Mouse (Mus musculus): Measurements from ENCODE around the gene Hacd1.

Gene Hacd1

DNA sequence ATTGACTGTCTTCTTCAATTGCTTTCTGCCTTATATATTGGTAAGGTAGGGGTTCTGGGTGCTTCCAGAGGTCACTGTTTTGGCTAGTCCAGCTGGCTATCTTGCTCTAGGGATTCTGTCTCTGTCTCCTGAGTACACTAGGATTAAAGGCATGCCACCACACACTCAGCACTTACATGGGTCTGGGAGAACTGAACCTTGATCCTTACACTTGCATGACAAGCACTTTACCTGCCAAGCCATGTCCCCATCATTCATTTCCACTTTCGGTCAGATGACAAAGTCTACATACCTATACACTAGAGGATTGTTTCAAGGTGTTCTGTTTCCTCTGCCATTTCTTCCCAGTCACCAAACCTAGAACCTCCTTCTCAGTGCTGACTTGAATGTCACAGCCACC lies 50.8 kb downstream of the Hacd1 start:
- DNase-seq (ENCODE audit: low spot score in 2 of 2) = no peak

DNA sequence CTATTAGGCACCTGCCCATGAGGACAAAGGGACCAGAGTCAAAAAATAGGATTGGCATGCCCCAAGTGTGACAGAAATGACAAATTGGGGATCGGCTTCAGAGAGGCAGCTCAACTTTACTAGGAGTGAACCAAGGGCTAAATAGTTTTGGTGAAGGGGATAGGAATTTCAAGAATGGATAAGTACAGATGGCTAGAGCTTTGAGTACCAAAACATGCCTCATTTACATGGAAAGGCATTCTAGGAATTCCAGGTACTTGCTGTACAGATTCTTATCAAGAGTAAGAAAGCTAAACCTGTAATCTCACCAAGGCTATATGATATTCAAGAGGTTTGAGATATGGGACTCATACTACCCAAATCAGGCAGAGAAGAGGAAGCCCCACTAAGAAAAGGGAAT lies 95.8 kb downstream of the Hacd1 start:
- no peak for DNase-seq (ENCODE audit: low spot score in 2 of 2)

DNA sequence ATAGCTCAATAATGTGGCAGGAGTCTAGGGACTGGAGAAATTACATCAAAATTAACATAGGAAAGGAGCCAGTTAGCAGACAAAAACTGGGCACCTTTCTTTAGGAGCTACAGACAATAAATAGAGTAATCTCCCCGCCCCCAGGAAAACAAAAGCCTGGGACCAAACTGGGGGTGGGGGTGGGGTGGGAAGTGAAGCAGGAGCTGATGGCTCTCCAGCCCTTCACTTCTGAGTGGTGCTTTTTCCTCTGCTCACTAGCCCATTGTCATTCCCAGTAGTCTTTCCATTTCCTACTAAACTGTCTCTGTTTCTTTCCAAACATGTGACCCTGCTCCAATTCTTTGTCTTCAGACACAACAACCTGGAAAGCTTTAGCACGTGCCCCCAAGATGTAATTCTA lies 99.5 kb downstream of the Hacd1 start:
- no peak for DNase-seq (ENCODE audit: low spot score in 2 of 2)

DNA sequence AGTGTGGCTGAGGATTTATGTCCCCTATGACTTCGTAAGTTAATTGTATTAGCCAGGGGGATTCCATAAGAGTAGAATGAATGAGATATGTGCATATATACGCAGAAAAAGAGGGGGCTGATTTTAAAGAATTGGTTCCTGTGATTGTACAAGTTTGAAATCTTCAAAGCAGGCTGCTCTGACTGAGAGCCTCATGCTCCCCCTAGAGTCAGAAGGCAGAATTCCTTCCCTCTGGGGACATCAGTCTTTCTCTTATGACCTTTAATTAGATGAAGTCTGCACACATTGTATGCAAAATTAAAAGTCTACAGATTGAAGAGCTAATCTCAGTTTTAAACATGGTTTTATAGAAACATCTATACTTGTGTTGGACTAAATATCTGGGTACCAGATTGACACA lies 117.8 kb downstream of the Hacd1 start:
- peak in 1 of 2 experiments; percentile 3 for DNase-seq (ENCODE audit: low spot score in 2 of 2)

DNA sequence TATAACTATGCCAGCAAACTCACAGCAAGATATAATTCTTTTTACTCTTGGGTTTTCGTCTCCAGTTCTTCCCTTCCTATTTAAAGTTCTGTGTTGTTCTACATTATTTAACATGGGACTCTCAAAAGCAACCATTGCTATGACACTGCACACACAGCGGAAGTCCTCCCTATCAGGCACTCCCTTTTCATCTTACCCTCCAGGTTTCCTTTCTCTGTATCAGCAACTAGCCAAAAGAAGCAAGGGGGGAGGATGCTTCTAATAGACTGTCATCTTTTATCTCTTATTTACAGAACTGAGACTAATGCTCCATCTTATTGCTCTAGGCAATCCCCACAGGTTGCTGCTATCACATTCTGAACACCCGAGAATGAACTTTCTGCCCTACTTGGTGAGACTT lies 120.6 kb downstream of the Hacd1 start:
- DNase-seq (ENCODE audit: low spot score in 2 of 2) = no peak

DNA sequence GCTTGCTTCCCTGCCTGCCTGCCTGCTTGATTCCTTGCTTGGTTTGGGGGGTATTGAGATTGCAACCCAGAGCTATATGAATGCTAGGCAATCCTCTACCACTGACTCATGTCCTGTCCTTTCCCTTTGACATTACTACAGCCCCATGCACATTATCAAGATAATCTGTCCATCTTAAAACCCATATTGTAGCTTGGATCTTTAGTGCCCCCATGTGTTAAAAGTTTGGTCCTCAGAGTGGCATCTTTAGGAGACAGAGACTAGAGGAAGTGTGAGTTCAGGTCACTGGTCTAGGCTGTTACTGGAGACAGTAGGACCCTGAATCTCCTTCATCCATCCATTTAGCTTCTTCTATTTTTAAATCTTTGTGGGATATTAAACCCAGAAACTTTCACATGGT lies 123.7 kb downstream of the Hacd1 start:
- no peak for DNase-seq (ENCODE audit: low spot score in 2 of 2)

DNA sequence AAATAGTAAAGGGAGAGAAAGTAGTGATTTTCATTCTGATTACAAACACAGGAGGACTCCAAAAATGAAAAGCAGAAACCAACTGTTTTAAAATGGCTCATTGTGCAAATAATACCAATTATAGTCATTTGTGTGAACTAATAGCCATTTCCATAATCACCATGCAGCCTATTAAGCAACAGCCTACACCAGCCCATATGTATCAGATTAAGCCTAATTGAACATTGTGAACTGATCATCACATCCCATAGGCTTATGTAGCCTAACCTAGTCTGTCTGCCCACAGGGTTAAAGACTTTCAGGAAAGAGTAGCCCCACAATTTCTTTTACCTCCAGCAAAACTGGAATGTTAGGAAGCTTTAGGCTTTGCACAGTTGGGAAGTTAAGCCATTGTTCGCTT lies 125.2 kb downstream of the Hacd1 start:
- no peak for DNase-seq (ENCODE audit: low spot score in 2 of 2)

DNA sequence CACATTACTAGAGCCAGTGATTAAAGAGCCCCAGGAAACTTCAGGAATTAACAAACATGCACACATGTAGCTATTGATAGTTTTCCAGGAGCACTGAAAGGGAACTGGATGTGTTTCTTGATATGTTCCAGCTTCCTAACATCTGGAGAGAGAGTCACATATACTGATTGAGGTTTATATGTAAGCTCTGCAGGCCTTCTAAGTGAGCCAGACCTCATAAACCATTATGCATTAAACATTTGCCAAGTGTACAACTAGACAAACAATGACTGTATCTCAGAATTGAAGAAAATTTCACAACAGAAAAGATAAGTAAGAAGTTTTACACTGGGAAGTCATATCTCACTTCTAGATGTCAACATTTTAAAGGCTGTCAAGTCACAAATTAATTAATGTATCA lies 167.4 kb downstream of the Hacd1 start:
- no peak for DNase-seq (ENCODE audit: low spot score in 2 of 2)

DNA sequence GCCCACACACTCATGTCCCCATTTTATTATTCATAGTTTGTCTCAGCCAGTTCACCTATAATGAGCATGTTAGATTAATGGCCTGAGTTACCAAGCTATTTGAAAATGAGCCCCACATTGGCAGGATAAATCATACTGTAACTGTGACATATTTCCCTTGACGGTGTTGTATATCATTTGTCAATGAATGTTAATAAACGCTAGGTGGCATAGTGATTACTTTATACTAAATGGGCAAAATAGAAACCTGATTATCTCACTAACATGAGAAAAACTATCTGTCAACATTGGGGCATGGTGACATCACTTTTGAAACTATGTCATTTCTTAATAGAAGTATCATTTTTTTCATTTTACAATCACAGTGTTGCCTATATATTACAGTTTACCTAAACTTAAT lies 198.5 kb downstream of the Hacd1 start:
- no peak for DNase-seq (ENCODE audit: low spot score in 2 of 2)

DNA sequence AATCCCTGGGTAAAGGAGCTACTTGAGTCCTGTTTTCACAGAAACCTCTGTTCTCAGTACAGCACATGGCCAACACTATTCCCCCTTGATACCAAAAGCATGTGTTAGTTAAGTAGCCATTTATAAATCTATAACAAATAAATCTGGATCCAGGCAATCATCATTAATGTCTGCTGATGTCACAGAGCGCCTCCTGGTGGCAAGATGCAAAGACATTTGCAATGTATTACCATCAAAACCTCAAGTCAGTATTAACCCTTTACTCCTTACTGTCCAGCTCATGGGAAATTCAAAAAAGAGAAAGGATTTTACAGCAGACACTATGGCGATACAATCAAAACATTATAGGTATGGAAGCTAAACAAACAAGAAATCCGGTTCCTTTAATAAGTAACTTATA lies 200.4 kb downstream of the Hacd1 start:
- no peak for DNase-seq (ENCODE audit: low spot score in 2 of 2)

DNA sequence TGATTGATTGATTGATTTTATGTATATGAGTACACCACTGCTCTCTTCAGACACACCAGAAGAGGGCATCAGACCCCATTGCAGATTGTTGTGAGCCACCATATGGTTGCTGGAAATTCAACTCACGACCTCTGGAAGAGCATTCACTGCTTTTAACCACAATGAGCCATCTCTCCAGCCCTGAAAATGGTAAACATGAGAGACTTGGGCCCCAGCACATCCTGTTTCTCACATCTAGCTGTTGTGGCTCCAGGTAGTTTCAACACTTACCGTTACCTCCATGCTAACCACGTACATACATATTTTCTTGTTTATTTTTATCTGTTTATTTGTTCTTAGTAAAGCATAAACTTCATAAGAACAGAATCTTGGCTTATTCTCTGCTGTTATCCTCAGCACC lies 219.6 kb downstream of the Hacd1 start:
- DNase-seq (ENCODE audit: low spot score in 2 of 2) = no peak

DNA sequence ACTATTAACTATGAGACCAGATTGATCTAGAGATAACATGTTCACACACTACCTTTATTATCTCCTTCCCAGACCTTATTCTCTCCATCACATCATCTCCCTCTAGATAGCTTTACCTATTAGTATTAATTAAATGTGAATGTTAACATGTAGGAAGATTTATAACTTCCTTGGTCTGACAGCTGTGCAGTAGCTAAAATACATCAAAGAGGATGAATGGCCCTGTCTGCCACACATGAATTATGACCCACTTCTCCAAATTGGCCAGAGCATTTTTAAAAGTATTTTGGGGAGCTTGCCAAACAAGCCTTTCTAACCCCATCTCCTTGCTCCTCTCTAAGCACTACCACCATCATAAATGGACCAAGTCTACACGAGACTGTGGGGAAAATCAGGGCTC lies 220.9 kb downstream of the Hacd1 start:
- DNase-seq (ENCODE audit: low spot score in 2 of 2) = no peak

DNA sequence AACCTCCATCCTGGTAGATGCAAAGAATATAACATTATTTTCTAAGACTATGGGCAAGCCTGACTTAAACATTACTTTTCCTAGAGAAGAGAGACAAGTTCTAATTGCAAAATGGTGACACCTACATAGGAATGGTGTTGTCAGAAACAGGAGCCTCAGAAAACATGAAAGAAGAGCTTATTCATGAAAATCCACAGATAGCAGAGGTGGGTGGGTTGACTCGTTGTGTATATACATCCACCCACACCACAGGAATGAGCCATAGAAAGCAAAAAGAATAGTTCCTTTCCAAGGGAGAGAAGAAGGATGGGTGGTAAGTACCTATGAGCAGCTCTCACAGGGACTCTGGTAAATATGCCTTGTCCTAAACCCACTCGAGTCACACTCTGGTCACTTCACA lies 239.3 kb downstream of the Hacd1 start:
- DNase-seq (ENCODE audit: low spot score in 2 of 2) = no peak

DNA sequence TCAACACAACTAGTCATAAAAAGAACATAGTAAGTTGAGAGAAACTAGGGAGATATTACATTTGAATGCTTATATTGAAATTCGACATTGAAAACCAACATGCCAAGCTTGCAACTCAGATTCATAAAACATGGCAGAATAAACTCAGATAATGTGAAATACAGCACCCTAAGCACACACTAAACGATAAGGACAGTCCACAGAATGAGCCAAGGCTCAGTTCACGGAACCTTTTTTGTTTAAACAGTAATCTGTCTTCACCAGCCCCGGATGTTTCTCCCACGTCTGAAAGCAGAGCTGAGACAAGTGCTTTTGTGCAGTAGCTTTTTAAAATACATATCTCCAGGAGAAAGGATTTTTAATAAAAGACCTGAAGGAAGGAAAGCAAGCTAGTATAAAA lies 247.3 kb downstream of the Hacd1 start:
- DNase-seq (ENCODE audit: low spot score in 2 of 2) = no peak

DNA sequence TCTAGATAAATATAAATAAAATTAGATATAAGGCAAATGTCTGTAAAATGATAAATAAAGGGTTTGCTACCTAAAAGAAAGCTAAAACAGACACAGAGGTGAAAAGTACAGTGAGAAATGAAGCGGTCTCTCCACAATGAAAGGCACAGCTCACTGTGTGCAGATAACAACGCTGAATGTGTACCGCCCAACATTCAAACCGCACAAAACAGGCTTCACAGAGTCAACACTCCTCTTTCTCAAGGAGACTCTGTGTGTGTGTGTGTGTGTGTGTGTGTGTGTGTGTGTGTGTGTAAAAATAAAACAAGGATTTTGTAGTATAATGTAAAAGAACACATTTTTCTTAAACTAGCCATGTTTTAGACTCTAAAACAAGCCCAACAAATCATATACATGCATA lies 247.9 kb downstream of the Hacd1 start:
- DNase-seq (ENCODE audit: low spot score in 2 of 2) = no peak

DNA sequence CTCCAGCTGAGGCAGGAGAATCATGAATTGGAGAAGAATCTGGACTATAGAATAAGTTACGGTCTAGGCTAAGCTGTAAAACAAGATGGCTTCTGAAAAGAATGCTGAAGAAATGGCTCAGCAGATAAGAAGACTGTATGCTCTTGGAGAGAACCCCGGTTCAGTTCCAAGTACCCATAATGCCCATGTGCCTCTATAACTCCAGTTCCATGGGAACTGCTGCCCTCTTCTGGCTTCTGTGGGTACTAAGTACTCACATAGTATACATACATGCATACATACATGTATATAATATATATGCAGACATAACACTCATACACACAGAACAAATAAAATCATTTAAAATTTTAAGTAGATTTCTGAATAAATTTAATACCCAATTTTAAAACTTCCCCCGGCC lies 249.8 kb downstream of the Hacd1 start:
- no peak for DNase-seq (ENCODE audit: low spot score in 2 of 2)

DNA sequence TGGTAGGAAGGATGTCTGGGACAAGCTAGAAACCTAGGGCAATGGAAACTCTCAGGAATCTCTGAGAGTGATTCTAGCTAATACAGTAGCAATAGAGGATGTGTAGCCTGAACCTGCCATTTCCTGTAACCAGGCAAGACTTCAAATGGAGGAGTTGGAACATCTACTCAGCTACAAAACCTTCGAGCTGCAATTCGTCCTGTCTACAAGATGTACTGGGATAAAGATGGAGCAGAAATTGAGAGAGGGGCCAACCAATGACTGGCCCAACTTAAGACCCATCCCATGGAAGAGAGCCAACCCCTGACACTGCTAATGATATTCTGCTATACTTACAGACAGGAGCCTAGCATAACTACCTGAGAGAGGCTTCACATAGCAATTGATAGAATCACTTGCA lies 255.3 kb downstream of the Hacd1 start:
- no peak for DNase-seq (ENCODE audit: low spot score in 2 of 2)
